Mouse (Mus musculus) frontal cortex, adult (tissue): ENCODE results near the gene B020011L13Rik.
"Not testable (repeated sequence)": the region's sequence is repeated elsewhere in the genome, so short reads cannot be mapped to it uniquely, and the experiment has no call there.

Experiments used
- ATAC-seq: cut with Nextera tagmentation; 2 replicates; pipeline ENCODE4 v1.9.2; 2017; ENCODE audit warnings: mild to moderate bottlenecking, moderate library complexity, mixed read lengths; ENCODE audit not compliant: low TSS enrichment

Gene B020011L13Rik

DNA sequence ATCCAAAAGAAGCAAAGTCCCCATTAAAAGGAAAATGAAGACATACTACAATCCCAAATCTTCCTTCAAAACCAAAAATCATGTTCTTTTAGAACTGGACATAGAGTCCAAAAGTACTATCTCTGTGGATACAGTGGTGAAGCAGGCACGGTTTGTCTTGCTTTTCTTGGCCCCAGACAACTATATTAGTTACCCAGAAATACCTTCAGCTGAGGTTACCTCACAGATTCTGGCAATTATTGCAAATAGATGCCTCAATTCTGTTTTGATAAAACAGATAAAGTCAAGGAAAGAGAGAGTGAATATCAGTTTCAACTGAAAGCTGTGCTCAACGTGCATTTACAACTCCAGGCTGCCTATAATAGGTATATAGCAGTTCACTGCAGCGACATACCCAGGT is at the start of gene B020011L13Rik:
TSS of gene B020011L13Rik (plus strand) at position 301 of the 400 bp plus-strand sequence.
- not testable (repeated sequence) for ATAC-seq

DNA sequence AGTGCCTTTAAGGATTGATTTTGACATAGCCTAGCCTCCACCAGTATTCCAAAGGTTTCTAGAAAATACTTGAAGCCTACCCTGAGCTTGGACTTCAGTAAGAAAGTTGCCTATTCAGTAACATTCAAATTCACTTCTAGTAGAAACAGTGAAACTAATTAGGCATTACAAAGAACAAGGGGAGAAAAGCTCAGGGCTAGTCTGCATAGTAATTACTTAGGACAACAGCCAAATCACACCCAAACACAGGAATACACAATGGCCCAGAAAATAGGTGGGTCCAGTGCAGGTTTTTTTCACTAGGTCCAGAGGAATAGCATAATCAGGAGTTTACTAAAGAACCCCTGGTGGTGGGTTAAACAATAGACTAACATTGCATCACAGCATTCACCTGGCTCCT is 35.3 kb downstream of the B020011L13Rik start:
- not testable (repeated sequence) for ATAC-seq

DNA sequence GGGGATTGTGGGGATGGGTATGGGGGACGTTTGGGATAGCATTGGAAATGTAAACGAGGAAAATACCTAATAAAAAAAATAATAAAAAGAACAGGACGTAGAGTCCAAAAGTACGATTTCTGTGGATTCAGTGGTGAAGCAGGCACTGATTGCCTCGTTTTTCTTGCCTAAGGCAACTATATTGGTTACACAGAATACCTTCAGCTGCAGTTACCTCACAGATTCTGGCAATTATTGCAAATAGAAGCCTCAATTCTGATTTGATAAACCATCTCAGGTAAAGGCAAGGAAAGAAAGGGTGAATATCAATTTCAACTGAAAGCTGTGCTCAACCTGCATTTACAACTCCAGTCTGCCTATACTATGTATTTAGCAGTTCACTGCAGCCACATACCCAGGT is 48.8 kb downstream of the B020011L13Rik start, which contains the start of gene Gm28360:
TSS of gene Gm28360 (plus strand) at position 301 of the 400 bp plus-strand sequence.
- ATAC-seq, result not testable (repeated sequence)

DNA sequence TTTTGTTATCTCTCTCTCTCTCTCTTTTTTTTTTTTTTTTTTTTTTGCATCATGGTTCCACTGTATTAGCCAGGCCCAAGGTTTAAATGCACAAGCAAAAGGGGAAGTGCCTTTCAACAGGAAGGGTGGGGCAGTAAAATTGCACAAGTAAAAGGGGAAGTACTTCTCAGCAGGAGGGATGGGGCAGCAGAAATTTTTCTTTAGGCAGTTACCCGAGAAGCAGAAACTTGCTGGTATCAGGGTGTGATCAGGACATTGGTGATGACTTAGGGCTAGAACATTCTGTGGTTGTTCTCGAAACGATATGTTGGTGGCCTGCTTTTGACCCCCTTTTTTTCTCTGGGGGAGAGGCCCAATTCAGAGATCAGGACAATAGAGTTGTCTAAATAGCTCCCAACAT is 70.8 kb downstream of the B020011L13Rik start:
- not testable (repeated sequence) for ATAC-seq
